Mouse (Mus musculus) mouse embryonic stem cell (cell line): ENCODE results near the gene Scaf4.

Experiments used
- in situ Hi-C, 2 experiments: fragments of 300-500 bp; cut with MboI; formaldehyde crosslinking; loops; 1 replicate in 1 of 2; 3 replicates in 1 of 2; pipeline ENCODE4 v1.14.3; 2019 to 2020; ENCODE audit warnings: low sequenced_read_pairs in 2 of 2, low pct_unique_long_range_greater_than_20kb in 1 of 2, mixed read lengths in 1 of 2; ENCODE audit not compliant: unreplicated experiment in 1 of 2

Scaf4 gene

GRCm38 (mm10) chr16:90214731-90215565 lies 69.4 kb downstream of the Scaf4 start:
- in situ Hi-C loops, result no loop called here

- in situ Hi-C loops, result no loop called here
Observed at GRCm38 (mm10) chr16:90213477-90214339, 70.6 kb downstream of the Scaf4 start.

DNA sequence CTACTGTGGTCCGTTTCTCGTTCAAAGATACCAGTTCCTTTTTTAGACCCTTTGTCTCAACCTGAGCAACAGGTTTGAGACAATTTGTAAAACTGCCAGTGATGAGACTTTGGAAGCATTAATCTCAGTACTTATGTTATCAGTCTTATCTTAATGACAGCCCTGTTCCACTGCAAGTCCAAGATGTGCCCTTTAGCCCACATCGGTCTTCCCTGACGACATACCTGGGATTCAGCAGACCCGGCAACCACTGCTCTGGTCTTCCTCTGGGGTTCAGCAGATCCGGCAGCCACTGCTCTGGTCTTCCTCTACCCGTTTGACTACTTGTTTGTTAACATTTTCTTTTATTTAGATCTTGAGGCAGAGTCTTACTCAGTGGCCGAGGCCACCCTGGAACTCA lies 72.5 kb downstream of the Scaf4 start:
- in situ Hi-C loops, result no loop called here

DNA sequence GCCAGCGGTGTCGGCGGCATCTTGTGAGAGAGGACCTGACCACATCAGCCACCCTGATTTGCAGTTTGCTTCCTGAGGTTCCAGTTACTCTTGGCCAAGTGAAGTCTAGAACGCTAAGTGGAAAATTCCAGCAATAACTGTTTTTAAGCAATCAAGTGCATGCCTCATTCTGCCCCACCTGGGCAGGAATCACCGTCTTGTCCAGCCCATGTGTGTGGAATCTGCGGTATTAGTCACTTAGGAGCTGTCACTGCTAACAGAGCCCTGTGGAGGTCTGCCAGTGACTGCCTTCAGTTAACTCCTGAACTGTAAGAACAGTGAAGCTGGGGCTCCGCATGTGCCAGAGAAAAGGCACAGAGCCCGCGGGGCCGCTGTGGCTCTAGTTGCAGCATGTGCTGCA lies 73.6 kb downstream of the Scaf4 start:
- in situ Hi-C loops, result no loop called here

- in situ Hi-C loops, result no loop called here
Observed at GRCm38 (mm10) chr16:90208996-90209395, 75.3 kb downstream of the Scaf4 start.

DNA sequence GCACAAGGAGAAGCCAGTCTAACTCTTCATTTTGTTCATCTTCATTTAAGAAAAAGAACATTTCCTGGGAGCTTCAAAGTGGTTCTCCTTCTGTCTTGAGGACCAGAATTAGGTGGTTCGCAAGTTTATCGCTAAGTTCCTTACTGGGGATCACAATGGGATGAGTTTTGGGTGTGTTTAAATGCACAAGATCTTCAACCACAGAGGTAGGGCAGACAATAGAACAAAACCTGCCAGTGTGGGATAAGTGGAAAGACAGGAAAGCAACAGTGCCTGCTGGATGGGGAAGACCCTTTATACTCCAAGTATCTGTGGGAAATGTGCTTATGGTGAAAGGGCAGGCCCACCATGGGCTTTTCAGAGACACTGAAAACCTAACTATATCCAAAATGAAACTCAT lies 79.4 kb downstream of the Scaf4 start:
- in situ Hi-C loops, result no loop called here

GRCm38 (mm10) chr16:90203226-90203962 lies 80.9 kb downstream of the Scaf4 start:
- in situ Hi-C loops, result no loop called here

DNA sequence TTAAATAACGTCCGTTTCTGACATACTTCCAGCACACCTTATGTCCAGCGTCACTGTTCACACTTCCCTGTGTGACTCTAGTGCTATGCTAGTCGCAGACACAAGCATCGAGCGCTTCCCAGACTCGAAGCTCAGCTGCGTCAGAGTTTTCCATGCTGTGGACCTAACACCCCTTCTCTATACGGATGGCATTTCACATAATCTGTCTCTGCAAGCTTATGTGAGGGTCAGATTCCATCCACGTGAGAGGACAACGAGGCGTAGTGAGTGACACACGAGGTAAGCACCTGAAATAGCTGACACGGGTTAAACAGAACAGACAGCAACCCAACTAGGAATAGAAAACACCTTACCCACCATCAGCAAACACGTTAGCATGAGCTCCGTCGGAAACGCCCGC lies 82.2 kb downstream of the Scaf4 start:
- in situ Hi-C loops, result no loop called here

GRCm38 (mm10) chr16:90199174-90199573 lies 85.1 kb downstream of the Scaf4 start:
- in situ Hi-C loops, result no loop called here

DNA sequence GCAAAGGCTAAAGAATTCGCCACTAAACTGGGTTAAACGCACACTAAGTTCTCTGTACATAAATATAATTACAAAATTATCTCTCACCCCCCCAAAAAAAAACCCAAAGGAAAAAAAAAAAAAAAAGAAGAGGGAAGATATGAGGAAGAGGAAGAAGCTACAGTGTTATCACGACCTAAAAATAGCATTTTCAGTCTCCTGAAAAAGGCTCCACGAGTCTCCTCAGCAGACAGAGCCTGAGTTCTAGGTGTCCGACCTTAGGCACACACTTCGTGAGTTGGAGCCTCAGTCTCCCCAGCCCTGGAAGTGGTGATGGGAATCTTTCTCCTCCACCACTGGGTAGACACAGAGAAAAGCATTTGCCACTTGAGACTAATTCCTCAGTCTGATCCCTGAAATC lies 85.7 kb downstream of the Scaf4 start:
- in situ Hi-C loops, result no loop called here

DNA sequence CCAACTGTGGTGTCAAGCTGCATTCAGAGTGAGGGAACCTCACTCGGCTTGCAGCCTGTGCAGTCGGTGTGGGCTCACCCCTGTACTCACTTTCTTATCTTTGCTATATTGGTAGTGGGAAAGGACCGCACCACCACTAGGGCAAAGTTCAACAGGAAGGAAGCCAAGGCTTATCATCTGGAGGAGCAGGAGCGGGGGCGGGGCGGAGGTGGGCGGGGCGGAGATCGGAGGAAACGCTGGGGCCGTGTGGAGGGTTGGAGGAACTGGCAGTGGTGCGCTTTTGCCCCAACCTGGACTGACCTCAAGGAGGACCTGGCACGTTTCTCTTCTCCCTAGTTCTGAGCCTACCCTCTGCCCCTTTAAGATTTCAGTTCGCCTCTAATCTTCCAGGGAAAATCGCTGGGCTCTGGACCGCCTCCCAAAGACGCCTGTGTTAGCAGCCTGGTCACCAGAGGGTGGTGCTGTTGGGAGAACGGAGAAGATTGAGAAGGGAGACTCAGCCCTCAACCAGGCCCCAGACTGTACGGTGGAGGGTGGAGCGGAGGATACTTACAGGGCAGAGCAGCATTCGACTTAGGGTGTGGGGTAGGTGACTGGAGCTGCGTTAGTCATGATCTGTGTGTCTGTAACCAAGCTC lies 86.8 kb downstream of the Scaf4 start:
- in situ Hi-C loops, result no loop called here

- in situ Hi-C loops, result no loop called here
Observed at GRCm38 (mm10) chr16:90196688-90197240, 87.5 kb downstream of the Scaf4 start.

DNA sequence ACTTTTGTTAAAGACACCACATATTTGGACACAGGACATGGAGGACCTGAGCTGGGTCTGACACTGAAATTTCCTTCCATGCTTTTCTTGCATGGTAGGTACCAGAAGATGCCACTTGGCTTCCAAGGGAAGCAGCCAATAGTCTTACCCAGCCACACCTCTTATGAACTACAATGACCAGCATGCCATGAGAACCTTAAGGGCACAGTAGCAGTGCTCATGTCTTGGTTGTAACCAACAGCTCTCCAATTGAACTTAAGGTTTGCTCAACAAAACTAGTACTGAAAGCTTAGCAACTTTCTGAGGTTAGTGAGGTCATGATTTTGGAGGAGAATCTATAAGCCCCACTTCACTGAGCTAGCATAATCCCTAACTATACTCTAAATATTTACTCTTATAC lies 90.6 kb downstream of the Scaf4 start:
- in situ Hi-C loops, result no loop called here

- in situ Hi-C loops, result no loop called here
Observed at GRCm38 (mm10) chr16:90191289-90191688, 93.0 kb downstream of the Scaf4 start.

GRCm38 (mm10) chr16:90187453-90187852 lies 96.8 kb downstream of the Scaf4 start:
- in situ Hi-C loops, result loop anchor here (5.0 to 10.0 kb wide), 4 partner anchors 163 to 413 kb away; no protein-coding TSS in a partner anchor

DNA sequence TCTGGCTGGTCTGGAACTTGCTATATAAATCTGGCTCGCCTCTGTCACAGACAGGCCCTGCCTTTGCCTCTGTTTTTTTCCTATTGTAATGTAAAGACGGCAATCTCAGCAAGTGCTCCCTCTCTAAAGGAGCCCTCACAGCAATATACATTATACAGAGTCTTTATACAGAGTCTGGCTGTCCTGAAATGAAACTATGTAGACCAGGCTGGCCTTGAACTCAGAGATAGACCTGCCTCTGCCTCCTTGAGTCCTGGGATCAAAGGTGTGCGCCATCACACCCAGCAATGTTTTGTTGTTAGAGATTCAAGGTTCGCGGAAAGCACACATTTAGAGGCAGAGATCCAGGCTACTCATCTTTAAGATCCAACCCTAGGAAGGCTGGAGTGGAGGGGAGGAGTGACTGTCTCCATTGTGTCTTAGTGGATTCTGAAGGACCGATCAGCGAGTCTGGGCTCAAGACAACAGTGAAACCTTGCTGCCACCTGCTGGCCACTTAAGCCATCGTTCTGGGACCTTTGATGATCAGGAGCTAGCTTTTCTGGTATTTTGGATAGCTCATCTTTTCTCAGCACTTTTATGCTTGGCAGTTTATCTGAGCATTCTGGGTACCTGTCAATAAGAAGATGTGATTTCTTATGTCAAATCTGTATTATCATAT lies 98.2 kb downstream of the Scaf4 start:
- in situ Hi-C loops, result loop anchor here (5.0 to 10.0 kb wide), 4 partner anchors 161 to 411 kb away; no protein-coding TSS in a partner anchor

DNA sequence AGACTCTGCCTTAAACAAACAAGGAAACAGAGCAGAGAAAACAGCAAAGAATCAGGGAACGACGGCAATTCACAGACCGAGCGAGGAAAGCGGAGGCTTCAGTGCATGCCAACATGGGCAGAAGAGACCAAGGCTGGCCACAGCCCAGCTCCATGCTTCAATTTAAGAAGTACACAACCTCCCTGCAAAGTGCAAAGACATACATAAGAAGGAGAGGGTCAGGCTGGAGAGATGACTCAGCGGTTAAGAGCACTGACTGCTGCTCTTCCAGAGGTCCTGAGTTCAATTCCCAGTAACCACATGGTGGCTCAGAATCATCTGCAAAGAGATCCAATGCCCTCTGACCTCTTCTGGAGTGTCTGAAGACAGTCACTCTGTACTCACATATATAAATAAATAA lies 100.2 kb downstream of the Scaf4 start:
- in situ Hi-C loops, result loop anchor here (10.0 kb wide), 3 partner anchors 159 to 409 kb away; no protein-coding TSS in a partner anchor
